In genomic region chr6:119239341-119240005, GRCm38 (mm10) we compare ENCODE assay signal across 26 mouse cellular contexts. TPM values are rescaled to one million over a fixed set of nuclear protein-coding genes. Genes with fewer than 3 reads are reported as not detected.
A peak's percentile ranks its signal among the peaks of the same experiment; 100 is the strongest.
DNase-seq lines count a peak whose midpoint lies in the region; ATAC-seq lines count a peak whose summit lies in the region.
"Had no signal": no experiment of that assay in that cellular context is flagged by ENCODE, and none has a peak within 500 bp of the region (broad histone marks: within the 10 kb centered on the region; RNA-seq: fewer than 3 reads in every experiment).

No protein-coding gene starts in this region.

- H3K36me3 ChIP-seq in heart, embryonic 10.5 days: no peaks in the 10 kb centered on the region
- no peaks in the 10 kb centered on the region for H3K36me3 ChIP-seq in megakaryocyte, embryonic 14.5 days (replicated peaks; ENCODE audit: low read length)
- H3K36me3 ChIP-seq: embryonic facial prominence, embryonic 15.5 days; forebrain, embryonic 10.5 days; heart, embryonic 15.5 days; hindbrain, embryonic 10.5 days had no signal

- peaks cover 12% of the 10 kb centered on the region; the same call in 1 of the 2 replicates for H3K27me3 ChIP-seq in heart, embryonic 10.5 days (ENCODE audit: insufficient read depth, poor library complexity, severe bottlenecking)
- peaks cover 66% of the 10 kb centered on the region for H3K27me3 ChIP-seq in megakaryocyte, embryonic 14.5 days (replicated peaks)
- H3K27me3 ChIP-seq: embryonic facial prominence, embryonic 15.5 days; Patski had no signal

- H3K4me3 ChIP-seq in heart, embryonic 10.5 days: no peak overlapping the region
- H3K4me3 ChIP-seq in megakaryocyte, embryonic 14.5 days (replicated peaks): peak overlapping the region; percentile 10
- H3K4me3 ChIP-seq: embryonic facial prominence, embryonic 15.5 days; erythroblast, embryonic 14.5 days; forebrain, embryonic 10.5 days; gastrocnemius, adult 2 months; heart, embryonic 15.5 days; hindbrain, embryonic 10.5 days had no signal

- intact Hi-C loops in heart, postnatal 25 days (cut with DNase I): no loop called here

- ATAC-seq in megakaryocyte, adult 5-6 weeks (ENCODE audit: poor library complexity, severe bottlenecking): no peak
- ATAC-seq: activated CD4-positive, CD25-positive, alpha-beta regulatory T cell, adult 4 months; forebrain, embryonic 14.5 days; inflammation-experienced regulatory T-cells, adult 6 months; Patski had no signal

- no peaks in the 10 kb centered on the region for H3K9me3 ChIP-seq in heart, embryonic 10.5 days
- peaks cover 12% of the 10 kb centered on the region for H3K9me3 ChIP-seq in megakaryocyte, embryonic 14.5 days
- H3K9me3 ChIP-seq: embryonic facial prominence, embryonic 15.5 days; forebrain, embryonic 10.5 days; heart, embryonic 15.5 days; hindbrain, embryonic 10.5 days had no signal

- H3K4me1 ChIP-seq in heart, embryonic 10.5 days: peaks cover 17% of the 10 kb centered on the region; the same call in 1 of the 2 replicates
- H3K4me1 ChIP-seq in megakaryocyte, embryonic 14.5 days: peaks cover 6% of the 10 kb centered on the region

- H3K27ac ChIP-seq in heart, embryonic 10.5 days: no peak overlapping the region
- H3K27ac ChIP-seq: embryonic facial prominence, embryonic 15.5 days; forebrain, embryonic 10.5 days; gastrocnemius, adult 2 months; heart, embryonic 15.5 days; hindbrain, embryonic 10.5 days; hindbrain, embryonic 14.5 days had no signal

- DNase-seq in cerebellum, adult 9-11 months: peak; percentile 48
- no peak for DNase-seq in cerebellum, adult 11 months
- peak; percentile 63 for DNase-seq in heart, embryonic 10.5 days (ENCODE audit: low spot score)
- no peak for DNase-seq in heart, postnatal 25 days (ENCODE audit: low spot score)
- DNase-seq in urinary bladder, postnatal 14 days (ENCODE audit: low spot score): no peak
- DNase-seq: adrenal gland, postnatal 14 days; embryo, embryonic 11 days; heart, postnatal 14 days; kidney, adult 18-20 months had no signal

- WGBS in heart, embryonic 10.5 days: 76% methylated on average over 5 of the region's 5 CpGs

RNA-seq across cellular contexts. Expression of gene Cacna2d4, which starts 3.1 kb away (rescaled TPM):
- polyA plus RNA-seq in heart, embryonic 10.5 days (2016; fragmentation: Nextera tagmentation; extraction: Ambion mirVana): not detected in 2 replicates
- total RNA-seq in heart, postnatal 25 days (2021): not detected
- 0.08 TPM in 1 of 2 replicates, not detected in the other for polyA plus RNA-seq in megakaryocyte, embryonic 14.5 days (2012; ENCODE audit: insufficient read depth, low replicate concordance)
- 0.04 TPM in 1 of 2 replicates, not detected in the other for total RNA-seq in megakaryocyte, adult 5-6 weeks (2015)
- total RNA-seq in megakaryocyte, adult 5-6 weeks (2017): 0.07 TPM in 1 of 2 replicates, not detected in the other
- total RNA-seq: adrenal gland, adult 18-20 months; adrenal gland, postnatal 14 days had no signal
- polyA plus RNA-seq: embryonic facial prominence, embryonic 11.5 days; erythroblast, embryonic 14.5 days; forebrain, embryonic 10.5 days; heart, embryonic 11.5 days; heart, embryonic 15.5 days had no signal

RNA-seq across cellular contexts. Expression of gene Cacna1c, which starts 43.3 kb away (rescaled TPM):
- 31.3 and 57.0 TPM in 2 replicates for polyA plus RNA-seq in heart, embryonic 10.5 days (2016; fragmentation: Nextera tagmentation; extraction: Ambion mirVana)
- total RNA-seq in heart, postnatal 25 days (2021): 100 to 1,000 TPM; 182 to 191 TPM
- polyA plus RNA-seq in megakaryocyte, embryonic 14.5 days (2012; ENCODE audit: insufficient read depth, low replicate concordance): 1.3 and 3.0 TPM in 2 replicates
- 0.11 TPM in 1 of 2 replicates, not detected in the other for total RNA-seq in megakaryocyte, adult 5-6 weeks (2015)
- total RNA-seq in megakaryocyte, adult 5-6 weeks (2017): 0.12 TPM in 1 of 2 replicates, not detected in the other
- total RNA-seq: granulocyte monocyte progenitor cell, adult 5-6 weeks had no signal

Comparison
In these comparisons a context has a peak if more than half of its experiments do, and no peak if none do; other contexts are left out.
1. DNase-seq: peak in cerebellum, adult 9-11 months (single experiment) and heart, embryonic 10.5 days (single experiment); none in cerebellum, adult 11 months (single experiment), heart, postnatal 25 days (single experiment) and urinary bladder, postnatal 14 days (single experiment).
2. RNA of gene Cacna1c, which starts 43.3 kb away (total RNA-seq): 182 to 191 TPM in heart, postnatal 25 days; 0.11 to 0.12 TPM in megakaryocyte, adult 5-6 weeks; every median in the first group is over 100 times any median in the second.